Mouse (Mus musculus) macrophage (primary cell): ENCODE data around the gene Plek. TPM values are rescaled to one million over a fixed set of nuclear protein-coding genes. Genes with fewer than 3 reads are reported as not detected.

Source experiments
- H3K27ac ChIP-seq: fragments of 350-480 bp; formaldehyde crosslinking; 2 replicates; pipeline ENCODE4 v1.9.0; 2021
- H3K36me3 ChIP-seq: fragments of 350-480 bp; formaldehyde crosslinking; 2 replicates; pipeline ENCODE4 v1.9.0; 2021; ENCODE audit errors: inconsistent target
- H3K4me3 ChIP-seq: fragments of 350-480 bp; formaldehyde crosslinking; 2 replicates; pipeline ENCODE4 v1.9.0; 2021; ENCODE audit errors: inconsistent target
- H3K79me2 ChIP-seq: fragments of 350-480 bp; formaldehyde crosslinking; 2 replicates; pipeline ENCODE4 v1.9.0; 2021; ENCODE audit errors: inconsistent target
- WGBS: methylation state at CpG from one replicate; pipeline ENCODE4 v1.1.7; 2026; ENCODE audit warnings: inconsistent platforms; ENCODE audit not compliant: missing documents; 5-methylcytosine and 5-hydroxymethylcytosine counted together
- polyA plus RNA-seq: library from polyadenylated mRNA; stranded (reverse); fragments of 250-400 nt; gene quantifications from 3 replicates; pipeline ENCODE4 v1.2.4, GENCODE M21; 2018; ENCODE audit warnings: inconsistent platforms

Plek gene
- polyA plus RNA-seq, 1 experiment from 2014 or later: 752 TPM

- no peaks in the 10 kb centered on the region for H3K36me3 ChIP-seq
- H3K79me2 ChIP-seq: no peaks in the 10 kb centered on the region
- H3K4me3 ChIP-seq: no peak overlapping the region
- no peak overlapping the region for H3K27ac ChIP-seq
- WGBS: 20% methylated on average over 1 of the region's 1 CpGs
These were observed 103.4 kb downstream of the Plek start for GRCm38 (mm10) chr11:16948756-16949155.

DNA sequence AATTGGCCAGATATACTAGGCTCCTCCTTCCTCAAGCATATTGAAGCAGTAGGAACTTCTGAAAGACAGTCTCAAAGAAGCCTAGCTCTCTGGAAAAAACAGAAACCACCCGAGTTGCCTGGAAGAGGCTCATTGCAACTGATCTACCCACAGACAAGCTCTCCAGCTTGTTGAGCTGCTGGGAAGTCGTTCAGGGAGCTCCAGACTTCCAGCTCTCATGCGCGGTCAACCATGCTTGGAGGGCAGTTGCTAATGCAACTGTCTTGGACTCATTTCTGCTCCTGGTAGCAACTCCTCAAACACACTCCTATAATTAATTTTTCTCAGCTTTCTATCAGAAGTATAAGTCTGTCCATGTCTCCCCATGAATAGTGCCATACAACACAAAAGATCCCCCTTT is 109.2 kb downstream of the Plek start:
- H3K36me3 ChIP-seq: no peaks in the 10 kb centered on the region
- H3K27ac ChIP-seq: no peak overlapping the region
- H3K4me3 ChIP-seq: no peak overlapping the region
- 83% methylated on average over 4 of the region's 4 CpGs for WGBS
- no peaks in the 10 kb centered on the region for H3K79me2 ChIP-seq

DNA sequence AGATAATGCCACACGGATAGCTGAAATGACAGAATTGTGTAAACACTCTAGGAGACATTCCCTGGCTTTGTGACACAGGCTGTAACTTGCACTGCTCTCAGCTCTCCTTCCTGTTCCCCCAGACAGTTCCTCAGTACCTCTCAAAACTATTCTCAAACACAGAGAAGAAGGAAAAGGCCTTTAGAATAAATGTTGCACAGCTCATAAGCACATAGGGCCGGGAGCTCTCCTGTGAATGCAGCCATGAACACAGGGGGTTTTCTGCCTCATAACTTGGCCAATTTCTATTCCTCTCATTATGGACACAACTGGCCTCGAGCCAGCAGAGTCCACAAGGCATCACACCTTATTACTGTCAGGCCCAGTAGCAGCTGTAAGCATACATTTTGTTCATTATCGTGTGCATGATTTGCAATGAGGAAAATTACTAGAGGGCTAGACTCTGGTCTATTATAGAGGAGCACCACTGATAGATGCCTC is 110.2 kb downstream of the Plek start:
- Histone ChIP-seq H3K4me3 (no peak overlapping the region), H3K79me2 (no peaks in the 10 kb centered on the region), H3K36me3 (no peaks in the 10 kb centered on the region), H3K27ac (no peak overlapping the region)
- WGBS: 89% methylated on average over 4 of the region's 4 CpGs

DNA sequence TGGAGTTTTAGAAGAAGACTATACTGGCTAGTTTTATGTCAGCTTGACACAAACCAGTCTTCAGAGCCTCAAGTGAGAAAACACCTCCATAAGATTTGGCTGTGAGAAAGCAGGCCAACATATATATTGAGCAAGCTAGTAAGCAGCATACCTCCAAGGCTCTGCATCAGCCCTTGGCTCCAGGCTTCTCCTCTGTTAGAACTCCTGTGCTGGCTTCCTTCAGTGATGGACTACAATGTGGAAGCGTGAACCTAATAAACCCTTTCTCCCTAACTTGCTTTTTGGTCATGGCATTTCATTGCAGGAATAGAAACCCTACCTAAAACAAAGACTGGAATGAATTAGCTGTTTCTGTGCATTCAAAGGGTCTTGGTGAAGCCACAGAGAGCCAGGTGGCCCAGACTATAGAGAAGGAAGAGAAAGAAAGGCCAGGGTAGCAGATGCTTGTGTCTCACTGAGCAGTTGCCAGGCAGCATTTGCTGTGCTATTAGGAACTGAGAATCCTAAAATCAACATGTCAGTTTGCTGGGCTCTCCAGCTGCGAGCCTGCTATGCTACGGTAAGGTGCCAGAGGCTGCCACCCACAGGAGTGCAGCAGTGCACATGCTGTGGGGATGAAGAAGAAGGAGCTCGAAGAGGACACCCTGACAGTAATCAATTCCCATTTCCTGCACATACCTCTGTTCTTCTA is 110.9 kb downstream of the Plek start:
- Histone ChIP-seq H3K79me2 (no peaks in the 10 kb centered on the region), H3K36me3 (no peaks in the 10 kb centered on the region), H3K27ac (no peak overlapping the region), H3K4me3 (no peak overlapping the region)
- WGBS: 90% methylated on average over 4 of the region's 4 CpGs

GRCm38 (mm10) chr11:16935577-16936236 is 116.5 kb downstream of the Plek start:
- Histone ChIP-seq H3K79me2 (no peaks in the 10 kb centered on the region), H3K27ac (no peak overlapping the region), H3K36me3 (no peaks in the 10 kb centered on the region), H3K4me3 (no peak overlapping the region)
- WGBS: 98% methylated on average over 6 of the region's 6 CpGs

DNA sequence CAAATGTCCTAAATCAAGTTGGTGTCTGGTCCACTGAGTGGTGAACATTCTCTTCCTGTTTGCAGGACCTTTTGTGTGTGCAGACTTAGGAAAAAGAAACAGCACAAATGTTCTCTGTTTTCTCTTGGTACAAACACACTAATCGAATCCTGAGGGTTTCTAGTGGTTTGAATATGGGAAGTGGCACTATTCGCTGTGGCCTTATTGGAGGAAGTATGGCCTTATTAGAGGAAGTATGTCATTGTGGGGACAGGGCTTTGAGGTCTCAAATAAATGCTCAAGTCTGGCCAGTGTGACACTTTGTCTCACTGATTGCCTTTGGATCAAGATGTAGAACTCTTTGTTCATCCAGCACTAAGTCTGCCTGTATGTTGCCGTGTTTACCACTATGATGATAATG is 120.0 kb downstream of the Plek start:
- Histone ChIP-seq H3K27ac (no peak overlapping the region), H3K79me2 (no peaks in the 10 kb centered on the region), H3K4me3 (no peak overlapping the region), H3K36me3 (no peaks in the 10 kb centered on the region)
- 28% methylated on average over 3 of the region's 3 CpGs for WGBS

Other genes with a start within 250 kb of the Plek start
- 0.65 to 2.4 TPM (median 0.70 TPM) in 3 replicates for gene Fbxo48, start 101.0 kb downstream of the Plek start, polyA plus RNA-seq
- gene Cnrip1, start 795 bp downstream of the Plek start, polyA plus RNA-seq: 75.3 to 234 TPM (median 186 TPM) in 3 replicates
- 104 to 123 TPM (median 116 TPM) in 3 replicates for gene Ppp3r1, start 106.9 kb upstream of the Plek start, polyA plus RNA-seq
- gene Wdr92, start 129.7 kb upstream of the Plek start, polyA plus RNA-seq: 6.6 to 9.9 TPM (median 9.9 TPM) in 3 replicates
- gene Pno1, start 159.2 kb upstream of the Plek start, polyA plus RNA-seq: 41.0 to 99.3 TPM (median 53.7 TPM) in 3 replicates
- gene C1d, start 205.2 kb upstream of the Plek start, polyA plus RNA-seq: 28.2 to 74.3 TPM (median 57.3 TPM) in 3 replicates